Mouse (Mus musculus) left cerebral cortex, adult 6 months (tissue): ENCODE measurements around the gene Rps10. TPM values are rescaled to one million over a fixed set of nuclear protein-coding genes. Genes with fewer than 3 reads are reported as not detected.

ENCODE experiments used
- long read RNA-seq, 2 experiments: library from polyadenylated mRNA; unstranded; transcript quantifications; one replicate each; pipeline ENCODE4 v2.0.0; 2019 to 2020
- polyA plus RNA-seq: library from polyadenylated mRNA; unstranded; fragments of <200 nt; fragmentation: Nextera tagmentation; gene quantifications from 2 replicates; pipeline ENCODE4 v1.2.3, GENCODE M21; 2021

Rps10 gene
- polyA plus RNA-seq: 1,411 and 1,468 TPM in 2 replicates
- long read RNA-seq, experiment 1, transcript Rps10-203 (6 exons, 887 nt): major isoform, 93 of 110 reads
- long read RNA-seq, experiment 1, partial matches to known transcripts: 5 of 110 reads
- long read RNA-seq, experiment 1, other reads (novel, unspliced or antisense): 7 of 110 reads
- long read RNA-seq, experiment 2, transcript Rps10-203 (6 exons, 887 nt): major isoform, 751 of 811 reads
- long read RNA-seq, experiment 2, transcript Rps10-208 (5 exons, 498 nt): minor isoform, 11 of 811 reads
- long read RNA-seq, experiment 2, partial matches to known transcripts: 10 of 811 reads
- long read RNA-seq, experiment 2, other reads (novel, unspliced or antisense): 36 of 811 reads

DNA sequence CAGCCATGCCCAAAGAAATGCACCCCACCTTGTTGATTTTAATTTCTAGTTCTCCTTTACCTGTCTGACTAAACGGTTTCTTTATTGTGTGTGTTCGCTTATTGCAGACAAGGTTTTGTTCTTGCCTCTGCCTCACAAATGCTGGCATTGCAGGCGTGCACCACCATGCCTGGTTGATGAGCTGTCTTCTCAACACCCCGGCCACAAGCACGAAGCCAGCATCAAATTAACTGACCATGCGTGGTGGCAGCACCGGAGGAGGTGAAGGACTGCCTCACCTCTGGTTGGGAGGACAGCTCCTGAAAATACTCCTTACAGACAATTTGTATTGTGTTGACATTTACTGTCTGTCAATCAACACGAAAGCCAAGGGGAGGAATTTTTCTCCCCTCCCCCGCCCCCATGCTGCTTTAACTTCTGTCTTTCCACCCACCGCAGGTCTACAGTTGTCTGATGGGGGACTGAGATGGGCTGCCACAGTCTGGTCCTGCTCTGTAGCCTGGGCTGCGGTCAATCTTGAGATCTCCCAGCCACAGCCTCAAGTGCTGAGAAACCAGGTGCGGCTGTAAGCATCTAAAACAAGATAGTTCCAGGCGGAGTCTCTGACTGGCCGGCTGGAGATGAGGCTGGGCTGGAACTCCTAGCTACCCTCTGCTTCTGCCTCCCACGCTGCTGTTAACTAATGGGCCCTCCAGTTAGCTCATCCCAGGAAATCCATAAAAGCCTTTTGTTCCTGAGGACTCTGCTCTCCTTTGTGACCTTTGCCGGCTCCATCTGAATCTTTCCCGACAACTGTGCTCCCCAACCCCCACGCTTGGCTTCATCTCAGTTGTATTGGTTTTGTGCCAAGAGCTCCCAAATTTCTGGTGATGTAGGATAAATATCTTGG is at the start of gene Rps10:
TSS of gene Rps10 (minus strand) at position 538 of the 889 bp plus-strand sequence.

DNA sequence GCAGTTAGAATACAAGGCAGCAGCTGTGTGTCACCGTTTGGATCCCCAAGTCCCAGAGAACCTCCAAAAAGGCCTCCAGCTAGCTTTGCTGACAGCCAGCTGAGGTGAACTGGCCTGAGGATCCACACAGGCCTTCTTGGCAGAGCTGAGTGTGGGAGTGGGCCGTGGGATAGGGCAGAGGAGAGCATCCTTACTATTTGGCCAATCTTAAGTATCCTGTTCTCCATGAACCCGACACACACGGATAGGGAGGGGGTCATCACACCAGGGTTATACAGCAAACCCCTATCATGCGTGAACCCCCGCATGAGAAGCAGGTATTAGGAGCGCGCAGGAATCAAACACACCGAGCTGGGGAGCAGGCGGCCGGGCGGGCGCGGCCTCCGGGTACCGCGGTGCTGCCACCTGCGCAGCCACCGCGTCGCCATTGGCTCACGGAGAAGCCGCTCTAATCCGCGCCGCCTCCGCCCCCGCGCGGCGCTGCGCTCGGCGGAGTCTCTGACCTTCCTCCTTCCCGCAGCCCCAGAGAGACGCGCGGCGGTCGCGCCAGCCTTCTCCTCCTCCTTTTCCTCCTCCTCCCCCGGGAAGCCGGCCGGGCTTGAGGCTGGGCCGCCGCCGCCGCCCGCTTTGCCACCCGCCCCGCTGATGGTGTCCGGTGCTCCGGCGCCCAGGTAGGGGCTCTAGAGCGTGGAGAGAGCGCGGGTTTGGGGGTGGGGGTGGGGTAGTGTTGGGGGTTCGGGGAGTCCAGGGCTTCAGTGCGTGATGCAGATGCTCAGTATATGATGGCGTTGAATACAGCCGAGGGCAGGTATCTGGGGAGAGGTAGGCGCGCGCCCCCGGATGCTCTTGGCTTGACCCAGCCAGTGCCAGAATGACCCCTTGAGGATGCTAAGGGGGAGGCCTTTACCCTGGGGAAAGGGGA is 18.9 kb upstream of the Rps10 start, which contains the start of gene Pacsin1:
TSS of gene Pacsin1 (plus strand) at position 421 of the 922 bp plus-strand sequence.

DNA sequence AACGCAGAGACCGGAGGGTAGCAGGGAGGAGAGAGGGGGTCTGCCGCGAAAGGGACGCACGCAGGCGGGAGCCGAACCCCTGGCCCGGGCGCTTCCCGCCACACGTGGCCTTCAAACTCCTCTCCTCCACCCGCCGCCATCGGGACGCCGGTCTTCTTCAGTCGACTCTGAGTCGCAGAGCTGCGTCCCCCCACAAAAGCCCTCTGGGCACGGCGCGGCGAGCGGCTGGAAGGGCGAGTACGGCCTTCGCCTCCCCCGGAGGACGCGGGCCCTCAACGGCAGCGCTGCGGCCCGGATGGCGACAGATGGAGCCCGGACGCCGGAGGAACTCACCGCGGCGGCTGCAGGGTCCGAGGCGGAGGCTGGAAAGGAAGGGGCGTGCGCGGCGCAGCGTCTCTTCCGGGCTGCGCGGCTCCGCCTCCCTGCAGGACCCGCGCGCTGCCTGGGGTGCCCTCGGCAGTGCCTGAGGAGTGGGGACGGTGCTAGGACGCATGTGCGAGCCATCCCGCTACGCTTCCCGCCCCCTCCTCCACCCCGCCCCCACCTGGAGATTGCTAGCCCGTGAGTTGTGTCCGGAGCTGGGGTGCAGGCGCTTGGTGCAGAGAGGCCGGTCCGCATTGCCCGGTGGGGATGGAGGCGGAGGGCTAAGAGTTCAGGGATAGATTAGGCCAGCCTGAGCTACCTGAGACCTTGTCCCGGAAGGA is 1.4 kb downstream of the Rps10 start, which contains the start of gene RPS10-NUDT3:
TSS of gene RPS10-NUDT3 (minus strand) at position 352 of the 704 bp plus-strand sequence.

DNA sequence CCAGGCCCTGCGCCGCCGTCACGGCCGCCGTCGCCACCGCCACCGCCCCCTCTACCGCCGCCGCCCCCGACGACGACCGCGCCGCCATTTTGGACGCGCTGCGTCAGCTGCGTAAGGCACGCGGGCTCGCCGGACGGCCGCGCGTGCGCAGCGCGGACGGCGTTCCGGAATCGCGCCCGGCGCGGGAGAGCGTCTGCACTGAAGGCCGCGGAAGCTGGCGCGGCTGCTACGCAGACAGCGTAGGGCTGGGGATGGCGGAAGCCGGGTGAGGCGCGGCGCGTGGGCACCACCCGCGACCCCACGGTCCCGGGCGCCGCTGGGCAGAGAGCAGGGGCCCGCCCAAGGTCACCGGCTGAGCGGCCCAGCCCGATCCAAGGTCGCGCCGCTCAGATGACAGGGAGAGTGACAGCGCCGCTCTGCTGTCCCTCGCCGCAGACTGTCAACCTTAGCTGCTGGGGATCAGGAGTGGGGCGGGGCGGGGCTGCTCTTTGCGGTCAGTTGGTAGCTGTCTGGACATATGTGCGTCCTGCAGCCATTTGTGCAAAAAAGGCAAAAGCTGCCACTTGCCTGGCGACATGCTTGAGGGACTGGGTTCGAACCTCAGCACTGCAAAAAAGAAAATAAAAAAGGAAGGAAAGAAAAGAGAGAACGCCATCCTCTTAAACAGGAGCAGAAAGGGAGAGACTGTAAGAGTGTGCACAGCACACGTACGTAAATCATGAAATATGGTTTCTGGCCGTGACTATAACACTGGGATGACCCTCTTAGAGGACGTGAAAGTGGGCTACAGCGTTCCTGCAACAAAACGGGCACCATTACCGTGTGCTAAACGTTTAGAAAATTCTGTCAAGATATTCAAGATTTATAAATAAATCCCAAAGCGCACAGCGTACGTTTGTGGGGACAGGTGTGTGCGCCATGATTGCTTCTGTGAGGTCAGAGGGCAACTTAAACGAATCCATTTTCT is 12.8 kb downstream of the Rps10 start, which contains the start of gene Nudt3:
TSS of gene Nudt3 (minus strand) at position 136 of the 967 bp plus-strand sequence.

Other genes starting within 250 kb of the Rps10 start
- 7.3 and 7.4 TPM in 2 replicates for gene Grm4, start 115.3 kb downstream of the Rps10 start, polyA plus RNA-seq
- gene Hmga1, start 80.2 kb downstream of the Rps10 start, polyA plus RNA-seq: 39.6 and 88.1 TPM in 2 replicates
- gene AI413582, start 70.9 kb downstream of the Rps10 start, polyA plus RNA-seq: 254 and 282 TPM in 2 replicates
- 602 and 673 TPM in 2 replicates for gene Nudt3, start 13.2 kb downstream of the Rps10 start, polyA plus RNA-seq
- not detected in 2 replicates for gene RPS10-NUDT3, start 1.4 kb downstream of the Rps10 start, polyA plus RNA-seq
- gene Pacsin1, start 18.8 kb upstream of the Rps10 start, polyA plus RNA-seq: 351 and 352 TPM in 2 replicates
- gene Spdef, start 92.3 kb upstream of the Rps10 start, polyA plus RNA-seq: 0.10 TPM in 1 of 2 replicates, not detected in the other
- gene D17Wsu92e, start 184.0 kb upstream of the Rps10 start, polyA plus RNA-seq: 26.9 and 31.5 TPM in 2 replicates
- gene Snrpc, start 201.5 kb upstream of the Rps10 start, polyA plus RNA-seq: 58.4 and 123 TPM in 2 replicates
- 4.1 and 6.5 TPM in 2 replicates for gene Uhrf1bp1, start 219.8 kb upstream of the Rps10 start, polyA plus RNA-seq